9 mouse cellular contexts compared by ENCODE assay signal in genomic region chr4:54470022-54471008, GRCm38 (mm10).
A peak's percentile ranks its signal among the peaks of the same experiment; 100 is the strongest.
DNase-seq lines count a peak whose midpoint lies in the region; ATAC-seq lines count a peak whose summit lies in the region.
"Had no signal": no experiment of that assay in that cellular context is flagged by ENCODE, and none has a peak within 500 bp of the region (broad histone marks: within the 10 kb centered on the region; RNA-seq: fewer than 3 reads in every experiment).

No protein-coding gene starts in this region.

- no peak overlapping the region for H3K27ac ChIP-seq in hindbrain, embryonic 11.5 days (ENCODE audit: low read depth, low read length)
- no peak overlapping the region for H3K27ac ChIP-seq in midbrain, embryonic 16.5 days (ENCODE audit: low read length)
- H3K27ac ChIP-seq: liver, embryonic 15.5 days had no signal

- H3K4me3 ChIP-seq in hindbrain, embryonic 11.5 days (ENCODE audit: low read depth, low read length): no peak overlapping the region
- no peak overlapping the region for H3K4me3 ChIP-seq in midbrain, embryonic 16.5 days (ENCODE audit: low read depth, low read length)
- H3K4me3 ChIP-seq: liver, embryonic 15.5 days had no signal

- DNase-seq in brain, adult 2 months (ENCODE audit: low read depth, low spot score): peak; percentile 57
- peak; percentile 7 for DNase-seq in cerebellum, adult 9-11 months
- peak; percentile 92 for DNase-seq in forelimb bud, embryonic 11.5 days (ENCODE audit: low read depth, low spot score)
- peak; percentile 30 for DNase-seq in hindbrain, embryonic 11.5 days (ENCODE audit: low spot score)
- DNase-seq in left cerebral cortex, postnatal 14 days (ENCODE audit: low spot score in 2 of 2): peak; percentile 51 to 60
- DNase-seq in thymus, adult 18-20 months: no peak
- DNase-seq in natural killer cell, adult 2 months (ENCODE audit: low spot score in 2 of 2): no peak

- ATAC-seq in hindbrain, embryonic 11.5 days (ENCODE audit: low FRiP score): peak; percentile 45; the same call in 1 of the 2 replicates
- ATAC-seq in midbrain, embryonic 16.5 days: peak; percentile 91

- H3K9me3 ChIP-seq in hindbrain, embryonic 11.5 days (ENCODE audit: control insufficient read depth, low read length): no peaks in the 10 kb centered on the region
- H3K9me3 ChIP-seq in midbrain, embryonic 16.5 days (replicated peaks; ENCODE audit: control insufficient read depth, low read length, poor library complexity, severe bottlenecking): no peaks in the 10 kb centered on the region; the same call in 1 of the 2 replicates
- H3K9me3 ChIP-seq: liver, embryonic 15.5 days had no signal

- H3K36me3 ChIP-seq in hindbrain, embryonic 11.5 days (ENCODE audit: control insufficient read depth, insufficient read depth, low read length): no peaks in the 10 kb centered on the region
- no peaks in the 10 kb centered on the region for H3K36me3 ChIP-seq in midbrain, embryonic 16.5 days (ENCODE audit: control insufficient read depth, insufficient read depth, low read length)
- H3K36me3 ChIP-seq: liver, embryonic 15.5 days had no signal

- no peak overlapping the region for H3K9ac ChIP-seq in hindbrain, embryonic 11.5 days (ENCODE audit: low read depth, low read length)
- no peak overlapping the region for H3K9ac ChIP-seq in midbrain, embryonic 16.5 days (ENCODE audit: low read depth, low read length)
- H3K9ac ChIP-seq: liver, embryonic 15.5 days had no signal

- H3K4me2 ChIP-seq in hindbrain, embryonic 11.5 days (replicated peaks; ENCODE audit: low read depth, low read length): no peak overlapping the region
- no peak overlapping the region for H3K4me2 ChIP-seq in midbrain, embryonic 16.5 days (ENCODE audit: low read length)
- H3K4me2 ChIP-seq: liver, embryonic 15.5 days had no signal

- no peaks in the 10 kb centered on the region for H3K4me1 ChIP-seq in hindbrain, embryonic 11.5 days (replicated peaks; ENCODE audit: control insufficient read depth, insufficient read depth, low read length)
- peaks cover 2% of the 10 kb centered on the region; the same call in 1 of the 2 replicates for H3K4me1 ChIP-seq in midbrain, embryonic 16.5 days (ENCODE audit: control insufficient read depth, insufficient read depth, low read length)
- H3K4me1 ChIP-seq: liver, embryonic 15.5 days had no signal

- WGBS in hindbrain, embryonic 11.5 days: 64% methylated on average over 13 of the region's 13 CpGs
- WGBS in midbrain, embryonic 16.5 days: 45% methylated on average over 13 of the region's 13 CpGs

- H3K27me3 ChIP-seq in hindbrain, embryonic 11.5 days (ENCODE audit: control insufficient read depth, insufficient read depth, low read length): no peaks in the 10 kb centered on the region
- H3K27me3 ChIP-seq in midbrain, embryonic 16.5 days (ENCODE audit: control insufficient read depth, insufficient read depth, low read depth, low read length): no peaks in the 10 kb centered on the region
- H3K27me3 ChIP-seq: liver, embryonic 15.5 days had no signal

- intact Hi-C loops in left cerebral cortex, postnatal 14 days (cut with DNase I): no loop called here

Comparison
In these comparisons a context has a peak if more than half of its experiments do, and no peak if none do; other contexts are left out.
1. DNase-seq: peak in brain, adult 2 months (single experiment), cerebellum, adult 9-11 months (single experiment), forelimb bud, embryonic 11.5 days (single experiment), hindbrain, embryonic 11.5 days (single experiment) and left cerebral cortex, postnatal 14 days (2 of 2); none in thymus, adult 18-20 months (0 of 2) and natural killer cell, adult 2 months (0 of 2).